Mouse (Mus musculus) liver, embryonic 15.5 days (tissue): Measurements from ENCODE around the gene Zfp277. TPM values are rescaled to one million over a fixed set of nuclear protein-coding genes. Genes with fewer than 3 reads are reported as not detected.
A peak's percentile ranks its signal among the peaks of the same experiment; 100 is the strongest.

Experiments
- ATAC-seq: fragments of 200-750 bp; cut with Nextera tagmentation; 2 replicates; pipeline ENCODE4 v1.8.0; 2017; ENCODE audit warnings: moderate number of reproducible peaks, mild to moderate bottlenecking, moderate library complexity; ENCODE audit not compliant: insufficient read depth
- H3K27ac ChIP-seq: fragments of 300-500 bp; sonication (generic); replicated peaks from 2 replicates; pipeline ENCODE4 v1.5.1; 2015; ENCODE audit warnings: mild to moderate bottlenecking, inconsistent platforms
- H3K27me3 ChIP-seq: fragments of 300-500 bp; sonication (generic); 2 replicates; pipeline ENCODE4 v1.6.1; 2015; ENCODE audit warnings: mild to moderate bottlenecking, inconsistent platforms
- H3K36me3 ChIP-seq: fragments of 300-500 bp; sonication (generic); replicated peaks from 2 replicates; pipeline ENCODE4 v1.6.1; 2015; ENCODE audit warnings: moderate library complexity, mild to moderate bottlenecking, inconsistent platforms
- H3K4me1 ChIP-seq: fragments of 300-500 bp; sonication (generic); replicated peaks from 2 replicates; pipeline ENCODE4 v1.6.1; 2015; ENCODE audit warnings: inconsistent platforms
- H3K4me2 ChIP-seq: fragments of 300-500 bp; sonication (generic); 2 replicates; pipeline ENCODE4 v1.6.1; 2015; ENCODE audit warnings: moderate library complexity, mild to moderate bottlenecking, inconsistent platforms
- H3K4me3 ChIP-seq: fragments of 300-500 bp; sonication (generic); replicated peaks from 2 replicates; pipeline ENCODE4 v1.5.1; 2015; ENCODE audit warnings: mild to moderate bottlenecking, inconsistent platforms
- H3K9ac ChIP-seq: fragments of 300-500 bp; sonication (generic); 2 replicates; pipeline ENCODE4 v1.6.1; 2015; ENCODE audit warnings: moderate library complexity, mild to moderate bottlenecking, inconsistent platforms
- H3K9me3 ChIP-seq: fragments of 300-500 bp; sonication (generic); replicated peaks from 2 replicates; pipeline ENCODE4 v1.6.1; 2016; ENCODE audit warnings: inconsistent platforms
- WGBS: fragments of 180-500 bp; shearing (Covaris S2); methylation state at CpG from one replicate; pipeline ENCODE4 v1.1.7; 2015; ENCODE audit warnings: mixed read lengths; ENCODE audit not compliant: insufficient replicate concordance; 5-methylcytosine and 5-hydroxymethylcytosine counted together
- polyA plus RNA-seq: library from polyadenylated mRNA; unstranded; fragments of >200 nt; fragmentation: Nextera tagmentation; extraction: Ambion mirVana; gene quantifications from 2 replicates; pipeline ENCODE4 v1.2.1, GENCODE M21; 2015

Zfp277 gene
- 6.6 and 6.9 TPM in 2 replicates for polyA plus RNA-seq

GRCm38 (mm10) chr12:40445648-40446449 lies at the start of gene Zfp277, which contains the start of gene Dock4:
TSS of gene Zfp277 (minus strand) at chr12:40445902.
TSS of gene Dock4 (plus strand) at chr12:40445952.
- Histone ChIP-seq H3K9ac (peak within 1 kb of the TSS; percentile 62), H3K27ac (no peak within 1 kb of the TSS; the same call in 1 of the 2 replicates), H3K4me2 (peak within 1 kb of the TSS; percentile 92), H3K9me3 (no peaks in the 10 kb centered on the region), H3K4me3 (peak within 1 kb of the TSS; percentile 79), H3K4me1 (peaks cover 22% of the 10 kb centered on the region), H3K27me3 (peaks cover 48% of the 10 kb centered on the region), H3K36me3 (no peaks in the 10 kb centered on the region)
- peak; percentile 98 for ATAC-seq
- under 1% methylated on average over 80 of the region's 80 CpGs for WGBS

- Histone ChIP-seq H3K9ac (no peak overlapping the region), H3K9me3 (no peaks in the 10 kb centered on the region), H3K27ac (no peak overlapping the region), H3K4me2 (no peak overlapping the region), H3K4me3 (no peak overlapping the region), H3K27me3 (no peaks in the 10 kb centered on the region), H3K36me3 (no peaks in the 10 kb centered on the region), H3K4me1 (no peaks in the 10 kb centered on the region)
- no peak for ATAC-seq
- WGBS: 59% methylated on average over 12 of the region's 12 CpGs
Measured at GRCm38 (mm10) chr12:40486047-40486837, 40.5 kb upstream of the Zfp277 start.

DNA sequence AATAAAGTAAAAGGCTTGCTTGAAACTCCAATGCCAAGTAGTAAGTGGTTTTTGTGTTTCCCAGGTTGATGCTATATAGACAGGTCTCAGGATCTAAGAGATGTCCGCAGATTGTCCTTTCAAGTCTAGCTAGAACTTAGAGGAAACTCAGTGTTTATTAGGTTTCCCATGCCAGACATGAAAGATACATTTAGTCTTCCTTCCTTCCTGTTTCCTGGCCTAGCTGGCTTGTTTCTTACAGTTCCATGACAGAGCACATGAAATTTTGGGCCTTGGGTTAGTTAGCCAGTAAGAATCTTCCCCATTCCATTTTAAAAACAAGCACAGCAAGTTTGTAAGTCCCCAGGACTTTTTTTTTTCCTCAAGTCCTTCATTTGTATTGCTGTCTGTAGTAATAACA lies 39.5 kb upstream of the Zfp277 start:
- Histone ChIP-seq H3K4me1 (no peaks in the 10 kb centered on the region), H3K27ac (no peak overlapping the region), H3K9ac (no peak overlapping the region), H3K27me3 (no peaks in the 10 kb centered on the region), H3K4me3 (no peak overlapping the region), H3K9me3 (no peaks in the 10 kb centered on the region), H3K36me3 (no peaks in the 10 kb centered on the region), H3K4me2 (no peak overlapping the region)
- WGBS: 47% methylated on average over 1 of the region's 1 CpGs
- ATAC-seq: no peak

DNA sequence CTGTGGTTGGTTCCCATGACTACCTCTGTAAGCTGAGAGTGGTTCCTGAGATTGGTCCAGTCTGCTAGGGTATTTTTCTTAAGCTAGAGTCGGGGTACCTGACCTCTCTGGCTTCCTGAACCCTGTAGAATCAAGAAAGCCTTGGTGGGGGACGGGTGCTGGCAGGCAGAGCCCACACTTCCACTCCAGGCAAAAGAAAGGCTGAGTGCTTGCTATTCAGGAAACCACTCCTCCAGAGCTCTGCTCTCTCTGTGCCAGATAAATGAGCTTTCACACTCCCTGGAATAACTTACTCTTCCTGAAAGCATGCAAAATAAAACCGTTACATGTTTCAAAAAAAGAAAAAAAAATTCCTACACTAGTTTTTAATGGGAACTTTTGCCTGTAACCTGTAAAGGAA lies 38.5 kb upstream of the Zfp277 start:
- Histone ChIP-seq H3K27me3 (no peaks in the 10 kb centered on the region), H3K9ac (no peak overlapping the region), H3K4me2 (no peak overlapping the region), H3K9me3 (no peaks in the 10 kb centered on the region), H3K27ac (no peak overlapping the region), H3K4me1 (no peaks in the 10 kb centered on the region), H3K36me3 (no peaks in the 10 kb centered on the region), H3K4me3 (no peak overlapping the region)
- 14% methylated on average over 3 of the region's 3 CpGs for WGBS
- ATAC-seq: no peak

DNA sequence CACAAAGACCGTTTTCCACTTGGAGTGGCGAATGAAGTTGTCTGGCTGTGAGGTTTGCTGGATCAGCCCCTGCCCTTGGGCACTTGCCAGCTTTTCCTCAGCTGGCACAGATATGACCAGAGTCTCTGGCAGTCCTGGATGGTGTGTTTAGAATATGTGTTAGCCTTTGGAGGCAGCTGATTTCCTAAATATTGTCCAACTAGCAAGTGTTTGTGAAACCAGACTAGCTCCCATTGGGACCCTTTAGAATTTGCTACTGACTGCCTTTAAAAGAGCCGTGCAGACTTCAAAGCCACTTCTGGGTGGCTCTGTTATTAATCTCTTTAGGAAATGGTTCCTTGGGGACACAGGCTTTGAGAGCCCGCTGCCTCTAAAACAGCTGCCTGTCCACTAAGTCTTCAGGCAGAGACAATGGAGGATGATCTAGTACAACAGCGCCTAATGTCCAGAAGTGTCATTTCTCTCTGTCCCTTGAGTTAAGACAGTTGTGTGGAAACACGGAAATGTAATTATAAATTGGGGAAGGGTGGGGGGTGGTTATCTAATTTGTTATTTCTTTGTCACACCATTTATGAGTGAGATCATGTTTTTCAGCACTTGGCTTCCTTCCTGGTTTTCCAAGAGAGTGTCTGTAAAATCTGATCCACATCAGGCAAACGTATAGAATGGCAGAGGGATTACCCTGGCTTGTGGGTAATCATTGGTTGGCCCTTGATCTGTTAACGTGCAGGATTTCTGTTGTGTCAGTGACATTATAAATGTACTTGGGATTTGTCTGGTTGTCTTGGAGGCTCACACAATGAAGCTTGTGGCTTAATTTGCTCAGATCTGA lies 32.1 kb upstream of the Zfp277 start:
- no peaks in the 10 kb centered on the region for H3K27me3 ChIP-seq
- no peaks in the 10 kb centered on the region for H3K36me3 ChIP-seq
- no peak overlapping the region for H3K27ac ChIP-seq
- H3K4me1 ChIP-seq: no peaks in the 10 kb centered on the region
- WGBS: 49% methylated on average over 8 of the region's 8 CpGs
- ATAC-seq: no peak
- no peak overlapping the region for H3K9ac ChIP-seq
- no peaks in the 10 kb centered on the region for H3K9me3 ChIP-seq
- H3K4me3 ChIP-seq: no peak overlapping the region
- H3K4me2 ChIP-seq: no peak overlapping the region

DNA sequence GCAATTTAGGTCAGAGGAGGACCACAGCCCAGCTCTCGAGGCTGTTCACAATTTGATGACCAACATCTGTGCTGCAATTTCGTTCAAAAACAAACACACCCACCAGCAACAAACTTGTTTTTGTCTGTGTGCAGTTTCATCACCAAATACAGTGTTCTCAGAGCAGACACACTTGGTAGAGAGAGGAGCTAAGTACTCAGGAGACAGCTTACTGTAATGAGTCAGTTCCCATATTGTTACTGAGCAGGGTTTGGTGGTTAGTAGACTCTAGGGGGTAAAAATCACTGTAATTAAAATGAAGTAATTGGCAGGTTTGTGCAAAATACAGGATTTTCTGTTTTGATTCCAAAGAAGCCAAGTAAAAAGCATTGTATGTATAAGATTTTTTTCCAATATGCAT lies 28.0 kb upstream of the Zfp277 start:
- Histone ChIP-seq H3K4me1 (no peaks in the 10 kb centered on the region), H3K27ac (no peak overlapping the region), H3K36me3 (no peaks in the 10 kb centered on the region), H3K27me3 (no peaks in the 10 kb centered on the region; the same call in 1 of the 2 replicates), H3K4me2 (no peak overlapping the region), H3K9ac (no peak overlapping the region), H3K9me3 (no peaks in the 10 kb centered on the region), H3K4me3 (no peak overlapping the region)
- 27% methylated on average over 2 of the region's 2 CpGs for WGBS
- ATAC-seq: no peak

GRCm38 (mm10) chr12:40471649-40472399 lies 26.1 kb upstream of the Zfp277 start:
- Histone ChIP-seq H3K9me3 (no peaks in the 10 kb centered on the region), H3K27me3 (no peaks in the 10 kb centered on the region; the same call in 1 of the 2 replicates), H3K27ac (no peak overlapping the region), H3K9ac (no peak overlapping the region), H3K4me2 (peak overlapping the region; percentile 7; the same call in 1 of the 2 replicates), H3K36me3 (no peaks in the 10 kb centered on the region), H3K4me3 (no peak overlapping the region), H3K4me1 (no peaks in the 10 kb centered on the region)
- no peak for ATAC-seq
- WGBS: 44% methylated on average over 11 of the region's 11 CpGs

- Histone ChIP-seq H3K4me3 (no peak overlapping the region), H3K9ac (no peak overlapping the region), H3K27me3 (no peaks in the 10 kb centered on the region; the same call in 1 of the 2 replicates), H3K27ac (no peak overlapping the region), H3K9me3 (no peaks in the 10 kb centered on the region), H3K4me2 (no peak overlapping the region), H3K36me3 (no peaks in the 10 kb centered on the region), H3K4me1 (no peaks in the 10 kb centered on the region)
- no peak for ATAC-seq
- whole genome bisulfite sequencing: 43% methylated on average over 5 of the region's 5 CpGs
Measured at GRCm38 (mm10) chr12:40469009-40469408, 23.3 kb upstream of the Zfp277 start.

- Histone ChIP-seq H3K4me1 (no peaks in the 10 kb centered on the region), H3K27ac (no peak overlapping the region), H3K27me3 (no peaks in the 10 kb centered on the region; the same call in 1 of the 2 replicates), H3K9ac (no peak overlapping the region), H3K36me3 (no peaks in the 10 kb centered on the region), H3K9me3 (no peaks in the 10 kb centered on the region), H3K4me3 (no peak overlapping the region), H3K4me2 (no peak overlapping the region)
- ATAC-seq: no peak
- whole genome bisulfite sequencing: 61% methylated on average over 4 of the region's 4 CpGs
Measured at GRCm38 (mm10) chr12:40468235-40468634, 22.5 kb upstream of the Zfp277 start.

GRCm38 (mm10) chr12:40464282-40464681 lies 18.6 kb upstream of the Zfp277 start:
- Histone ChIP-seq H3K9me3 (no peaks in the 10 kb centered on the region), H3K27ac (no peak overlapping the region), H3K36me3 (no peaks in the 10 kb centered on the region), H3K27me3 (no peaks in the 10 kb centered on the region), H3K4me3 (no peak overlapping the region), H3K4me2 (no peak overlapping the region), H3K9ac (no peak overlapping the region), H3K4me1 (no peaks in the 10 kb centered on the region)
- WGBS: 65% methylated on average over 6 of the region's 6 CpGs
- no peak for ATAC-seq
